Mouse (Mus musculus): ENCODE results near the gene Pde7b. TPM values are rescaled to one million over a fixed set of nuclear protein-coding genes. Genes with fewer than 3 reads are reported as not detected.

Pde7b gene
- polyA plus RNA-seq, 1 experiment: not detected

DNA sequence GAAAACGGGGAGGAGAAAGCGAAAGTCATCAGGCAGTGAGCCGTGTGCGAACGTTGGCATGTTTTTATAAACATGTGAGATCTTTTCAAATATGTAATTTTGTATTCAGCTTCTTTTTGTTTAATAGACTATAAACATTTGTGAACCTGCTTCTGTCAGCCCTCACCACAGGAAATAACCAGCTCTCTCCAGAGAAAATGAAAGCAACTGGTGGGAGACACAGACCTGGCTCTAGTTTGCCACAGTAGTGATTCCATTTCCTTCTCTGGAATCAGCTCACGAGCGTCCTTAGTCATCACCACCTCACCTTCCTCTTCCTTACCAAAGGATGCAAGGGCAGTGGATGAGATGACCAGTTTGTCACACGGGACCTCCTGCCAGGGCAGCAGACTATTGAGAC is 252.9 kb downstream of the Pde7b start:
- no peak for TF ChIP-seq GATA1 (IDR thresholded peaks at IDR 0.05; ENCODE audit: low read length)

DNA sequence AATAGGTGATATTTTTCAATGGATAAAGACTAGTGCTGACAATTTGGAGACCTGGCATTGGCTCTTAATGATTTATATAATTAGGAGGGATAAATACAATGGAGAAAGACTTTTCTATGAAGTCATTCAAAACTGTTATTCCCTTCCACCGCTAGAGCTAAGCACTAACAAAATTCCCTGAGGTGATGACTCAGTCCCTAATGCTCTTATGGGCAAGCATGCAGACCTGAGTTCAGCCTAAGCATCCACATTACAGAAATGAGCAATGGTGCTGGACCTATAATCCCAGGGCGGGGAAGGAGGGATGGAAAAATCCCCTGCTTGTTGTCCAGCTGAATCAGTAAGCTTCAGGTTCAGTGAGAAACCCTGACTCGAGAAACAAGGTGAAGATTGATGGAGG is 260.2 kb downstream of the Pde7b start:
- TF ChIP-seq GATA1 (IDR thresholded peaks at IDR 0.05; ENCODE audit: low read length): no peak

DNA sequence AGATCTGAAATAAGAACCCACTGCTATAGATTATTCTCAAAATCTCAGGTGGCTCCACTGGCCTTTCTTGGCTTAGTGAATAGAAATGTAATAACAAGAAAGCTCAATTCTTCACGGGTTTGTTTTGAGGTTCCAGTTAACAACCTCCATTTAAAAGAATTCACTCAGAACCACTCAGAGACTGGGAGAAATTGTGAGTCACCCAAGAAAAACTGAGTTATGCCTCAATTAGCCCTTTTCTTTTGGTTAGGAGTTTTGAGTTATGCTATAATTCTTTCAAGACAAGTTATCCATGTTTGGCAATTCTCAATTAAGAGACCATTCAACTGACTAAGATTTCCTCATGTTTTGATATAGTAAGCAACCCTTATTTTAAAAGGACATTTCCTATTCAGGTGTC is 260.9 kb downstream of the Pde7b start:
- TF ChIP-seq GATA1 (IDR thresholded peaks at IDR 0.05; ENCODE audit: low read length): no peak

DNA sequence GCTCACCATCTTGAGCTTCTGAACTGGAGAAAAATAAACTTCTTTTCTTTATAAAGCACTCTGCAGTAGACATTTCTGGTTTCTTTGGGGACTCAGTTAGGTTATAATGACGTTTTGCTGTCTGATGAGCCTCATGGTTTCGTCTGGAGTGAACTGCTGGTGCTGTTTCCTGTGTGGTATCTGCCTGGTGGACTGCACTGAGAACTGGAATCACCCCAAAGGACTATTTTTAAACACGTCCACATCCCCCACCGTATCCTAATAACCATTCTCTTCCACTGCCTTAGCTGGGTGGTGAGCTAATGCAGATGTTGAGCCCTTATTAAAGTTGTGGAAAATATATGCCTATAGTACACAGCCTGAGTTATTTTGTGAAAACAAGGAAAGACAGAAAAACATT is 262.3 kb downstream of the Pde7b start:
- TF ChIP-seq GATA1 (IDR thresholded peaks at IDR 0.05; ENCODE audit: low read length): no peak

DNA sequence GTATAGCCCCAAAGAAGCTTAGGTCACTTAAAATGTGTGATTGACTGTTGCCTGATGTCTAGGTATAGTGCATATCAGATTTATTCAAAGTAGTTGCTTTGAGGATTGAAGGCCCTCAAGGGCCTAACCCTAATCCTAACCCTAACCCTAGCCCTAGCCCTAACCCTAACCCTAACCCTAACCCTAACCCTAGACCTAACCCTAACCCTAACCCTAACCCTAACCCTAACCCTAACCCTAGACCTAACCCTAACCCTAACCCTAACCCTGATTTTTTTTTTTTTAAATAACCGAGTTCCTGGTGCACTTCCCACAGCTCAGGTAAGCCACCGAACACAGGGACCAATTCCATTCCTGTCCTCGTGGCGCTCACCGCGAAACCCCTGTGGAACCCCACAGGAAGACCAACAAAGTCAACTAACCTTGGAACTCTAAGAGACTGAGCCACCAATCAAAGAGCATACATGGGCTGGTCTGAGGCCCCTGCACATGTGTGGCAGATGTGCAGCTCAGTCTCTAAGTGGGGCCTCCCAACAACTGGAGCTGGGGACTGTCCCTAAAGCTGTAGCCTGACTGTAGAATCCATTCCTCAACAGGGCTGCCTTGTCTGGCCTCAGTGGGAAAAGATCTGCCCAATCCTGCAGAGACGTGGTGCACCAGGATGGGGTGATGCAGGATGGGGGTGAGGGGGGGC is 265.1 kb downstream of the Pde7b start:
- no peak for TF ChIP-seq GATA1 (IDR thresholded peaks at IDR 0.05; ENCODE audit: low read length)

DNA sequence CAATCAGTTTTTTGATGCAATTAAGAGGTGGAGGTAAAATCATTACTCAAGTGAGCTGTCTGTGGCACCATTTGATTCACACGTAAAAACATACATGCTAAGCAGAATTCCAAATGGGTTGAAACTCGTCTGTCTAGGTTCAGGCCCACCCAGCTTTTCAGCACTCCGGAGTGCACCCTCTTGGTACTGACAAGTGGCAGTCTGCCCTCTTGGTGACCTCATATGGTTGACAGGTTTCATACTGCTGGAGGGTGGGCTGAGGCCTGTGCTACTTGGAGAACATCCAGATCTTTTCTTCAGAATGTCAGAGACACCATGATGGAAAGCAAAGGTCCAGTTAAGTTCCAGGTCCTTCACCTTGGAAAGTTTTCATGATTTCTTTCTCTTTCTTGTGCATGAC is 265.7 kb downstream of the Pde7b start:
- no peak for TF ChIP-seq GATA1 (IDR thresholded peaks at IDR 0.05; ENCODE audit: low read length)

DNA sequence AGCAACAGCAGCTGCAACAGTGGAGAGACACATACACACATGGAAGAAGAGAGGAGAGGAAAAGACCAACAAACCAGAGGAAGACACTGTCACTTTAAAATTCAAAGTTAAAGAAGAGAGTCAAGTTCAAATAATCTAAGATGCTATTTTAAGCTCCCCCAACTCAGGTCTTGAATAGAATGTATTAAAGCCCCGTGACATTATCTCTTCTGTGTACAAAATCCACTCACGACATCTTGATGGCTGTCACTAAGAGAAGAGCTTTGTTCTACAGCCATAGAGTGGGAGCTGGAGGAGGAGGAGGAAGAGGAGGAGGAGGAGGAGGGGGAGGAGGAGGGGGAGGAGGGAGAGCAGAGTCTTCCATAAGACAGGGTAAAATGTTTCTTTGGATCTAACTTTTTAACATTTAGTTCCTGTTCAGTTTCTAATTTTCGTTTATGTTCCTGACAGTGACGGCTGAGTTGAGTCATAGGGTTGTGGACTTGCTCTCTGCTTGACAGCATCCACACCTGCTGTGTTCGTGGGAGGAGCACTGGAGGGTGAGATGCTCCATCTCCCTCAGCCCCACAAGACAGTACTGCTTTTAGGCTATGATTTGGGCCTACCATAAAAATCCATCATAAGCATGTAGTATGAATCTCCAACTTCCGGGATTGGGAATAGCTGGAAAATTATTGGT is 270.4 kb downstream of the Pde7b start:
- no peak for TF ChIP-seq GATA1 (IDR thresholded peaks at IDR 0.05; ENCODE audit: low read length)

DNA sequence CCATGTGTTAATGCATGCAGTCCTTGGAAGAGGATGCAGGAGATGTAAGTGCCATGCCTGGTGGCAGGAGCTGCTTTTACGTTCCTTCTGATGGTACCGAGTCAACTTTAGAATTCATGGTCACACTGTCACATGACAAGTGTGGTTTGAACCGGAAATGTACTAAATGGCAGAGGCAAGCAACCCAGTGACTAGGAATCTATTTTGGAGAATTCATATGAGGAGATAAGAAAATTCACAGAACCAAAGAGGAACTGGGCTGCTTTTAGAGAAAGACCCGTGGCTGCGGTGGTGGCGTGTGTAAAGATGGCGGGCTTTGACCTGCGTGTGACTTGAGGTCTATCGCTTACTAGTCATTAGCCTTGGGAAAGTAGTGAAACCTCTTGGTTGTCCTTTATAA is 287.4 kb downstream of the Pde7b start:
- no peak for TF ChIP-seq GATA1 (IDR thresholded peaks at IDR 0.05; ENCODE audit: low read length)

DNA sequence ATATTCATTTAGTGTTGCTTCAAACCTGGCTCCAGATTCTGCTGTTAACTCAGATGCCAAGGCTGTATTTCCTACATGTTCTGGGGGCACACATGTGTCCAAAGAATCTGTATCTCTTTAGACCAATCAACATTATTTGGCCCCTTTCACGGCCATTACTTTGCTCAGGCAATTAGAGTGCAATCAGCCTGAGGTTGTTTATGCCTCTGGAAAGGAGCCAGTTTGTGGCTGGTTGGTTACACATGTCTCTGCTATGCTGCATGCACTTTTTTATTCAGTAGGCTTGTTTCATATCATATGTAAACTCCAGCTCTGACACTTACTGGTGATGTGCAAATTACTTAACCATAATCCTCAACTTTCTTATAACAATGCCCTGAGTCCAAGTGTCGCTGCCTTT is 287.9 kb downstream of the Pde7b start:
- TF ChIP-seq GATA1 (IDR thresholded peaks at IDR 0.05; ENCODE audit: low read length): no peak

DNA sequence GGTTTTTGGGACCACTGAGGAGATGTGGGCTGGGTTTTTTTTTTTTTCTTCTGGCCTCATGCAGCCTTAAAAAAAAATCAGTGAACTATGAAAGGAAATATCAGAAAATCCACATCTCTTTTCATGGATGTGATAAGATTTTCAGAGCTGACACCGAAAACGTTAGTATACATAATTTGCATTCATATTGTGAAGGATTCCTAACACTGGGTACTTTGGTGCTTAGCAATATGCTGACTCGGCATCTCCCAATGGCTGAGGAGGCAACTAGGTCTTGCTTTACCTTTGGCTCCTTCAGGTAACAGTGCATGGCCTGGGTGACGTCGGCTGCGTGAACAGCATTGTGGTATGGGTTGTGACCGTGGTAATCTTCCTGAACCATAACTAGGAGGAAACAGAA is 289.0 kb downstream of the Pde7b start:
- no peak for TF ChIP-seq GATA1 (IDR thresholded peaks at IDR 0.05; ENCODE audit: low read length)

DNA sequence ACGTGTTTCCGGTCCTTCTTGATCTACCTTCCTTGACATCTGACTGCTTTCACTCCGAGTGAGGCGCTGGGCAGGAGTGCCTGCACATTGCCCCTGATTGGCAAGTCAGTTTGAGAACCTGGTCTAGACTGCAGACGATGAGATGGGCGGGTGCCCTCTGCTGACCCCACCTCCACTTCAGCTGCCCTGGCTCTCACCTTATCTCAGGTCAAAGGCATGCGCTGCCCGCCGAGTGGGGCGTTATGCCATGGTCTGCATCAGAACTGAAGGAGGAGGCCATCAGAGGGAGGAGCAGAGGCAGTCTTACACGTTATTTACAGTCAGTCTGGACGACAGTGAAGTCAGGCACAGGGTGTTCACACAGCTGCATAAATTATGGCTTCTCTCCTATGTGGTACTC is 293.5 kb downstream of the Pde7b start:
- TF ChIP-seq GATA1 (IDR thresholded peaks at IDR 0.05; ENCODE audit: low read length): no peak

DNA sequence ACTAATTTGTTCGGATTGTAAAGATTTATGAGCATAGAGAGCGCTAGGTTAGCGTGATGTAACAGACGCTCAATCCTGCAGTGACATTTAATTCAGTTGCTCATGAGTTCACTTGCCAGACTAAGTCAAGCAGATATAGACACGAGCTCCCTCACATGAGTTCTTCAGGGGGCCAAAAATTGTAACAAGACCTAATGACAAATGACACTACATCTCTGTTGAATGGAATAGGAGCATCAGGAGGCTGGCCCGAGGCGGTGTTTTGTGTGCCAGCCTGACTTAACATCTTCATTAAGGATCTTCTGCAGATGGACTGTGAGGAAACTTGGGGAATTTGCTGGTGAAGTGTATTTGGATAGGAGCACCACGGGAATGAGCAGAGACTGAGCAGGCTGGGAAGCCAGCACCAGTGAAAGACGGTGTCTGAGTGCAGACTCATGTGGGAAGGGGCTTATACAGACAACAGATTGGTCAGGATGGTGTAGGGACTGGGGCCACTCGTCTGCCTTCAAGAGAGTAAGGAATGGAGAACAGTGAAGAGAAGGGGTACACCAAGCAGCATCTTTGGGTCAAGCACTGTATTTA is 303.5 kb downstream of the Pde7b start:
- TF ChIP-seq GATA1 (IDR thresholded peaks at IDR 0.05; ENCODE audit: low read length): no peak

DNA sequence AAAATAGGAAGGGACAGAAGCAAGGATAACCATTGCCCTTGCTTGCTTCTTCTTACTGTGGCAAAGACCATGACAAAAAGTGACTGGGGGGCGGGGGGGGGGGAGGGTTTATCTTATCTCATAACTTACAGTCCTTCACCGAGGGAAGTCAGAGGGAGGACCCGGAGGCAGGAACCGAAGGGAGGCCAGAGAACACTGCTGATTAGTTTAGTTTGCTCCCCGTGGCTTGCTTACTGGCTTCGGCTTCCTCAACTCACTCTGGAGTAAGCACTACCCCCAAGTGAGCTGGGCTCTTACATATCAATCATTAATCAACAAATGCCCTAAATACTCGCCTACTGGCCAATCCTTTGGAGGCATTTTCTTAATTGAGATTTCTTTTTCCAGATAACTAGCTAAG is 304.6 kb downstream of the Pde7b start:
- TF ChIP-seq GATA1 (IDR thresholded peaks at IDR 0.05; ENCODE audit: low read length): no peak

DNA sequence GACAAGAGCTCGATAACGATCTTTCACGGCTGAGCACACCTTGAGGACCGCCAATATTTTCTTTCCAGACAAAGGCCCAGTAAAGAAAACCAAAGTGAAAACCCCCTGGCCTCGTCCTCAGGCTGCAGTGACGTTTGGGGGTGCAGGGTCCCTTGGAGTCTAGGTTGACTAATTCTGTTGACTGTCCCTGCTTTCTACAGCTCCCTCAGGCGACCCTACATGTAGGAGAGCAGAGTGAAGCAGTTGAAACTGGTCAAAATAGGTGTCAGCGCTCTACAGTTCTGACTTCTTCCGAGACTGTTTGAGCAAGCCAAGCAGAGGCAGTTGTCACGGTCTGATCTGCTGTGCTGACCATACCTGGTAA is 306.0 kb downstream of the Pde7b start:
- TF ChIP-seq GATA1 (IDR thresholded peaks at IDR 0.05; ENCODE audit: low read length): no peak

DNA sequence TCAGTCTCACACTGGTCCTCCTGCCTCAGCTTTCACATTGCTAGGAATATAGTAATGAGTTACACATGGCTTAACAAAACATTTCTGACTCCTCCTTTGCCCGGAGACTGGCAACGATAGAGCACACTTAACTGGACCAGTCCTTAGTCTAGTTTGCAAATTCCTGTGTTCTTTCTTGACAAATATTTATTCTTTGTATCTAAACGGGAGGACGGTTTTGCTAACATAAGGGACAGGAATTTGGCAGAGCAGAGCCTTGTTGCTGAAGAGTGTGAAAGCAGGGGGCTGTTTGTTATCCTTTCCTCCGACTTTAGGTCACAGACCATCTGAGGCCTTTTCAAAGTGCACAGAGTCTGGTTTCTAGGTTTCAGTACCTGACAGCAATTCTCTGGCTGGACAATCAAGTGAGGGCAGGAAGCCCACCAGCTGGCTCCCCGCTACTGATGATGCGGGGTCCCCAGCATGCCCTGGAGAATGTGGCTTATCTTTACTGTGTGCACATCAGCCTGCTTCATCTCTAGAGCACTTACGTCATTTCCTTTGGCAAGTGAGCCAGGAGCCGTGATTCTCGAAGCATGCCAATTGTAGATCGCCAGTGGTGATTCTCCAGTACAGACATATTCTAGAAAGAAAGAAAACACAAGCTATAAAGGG is 306.5 kb downstream of the Pde7b start:
- TF ChIP-seq GATA1 (IDR thresholded peaks at IDR 0.05; ENCODE audit: low read length): no peak

DNA sequence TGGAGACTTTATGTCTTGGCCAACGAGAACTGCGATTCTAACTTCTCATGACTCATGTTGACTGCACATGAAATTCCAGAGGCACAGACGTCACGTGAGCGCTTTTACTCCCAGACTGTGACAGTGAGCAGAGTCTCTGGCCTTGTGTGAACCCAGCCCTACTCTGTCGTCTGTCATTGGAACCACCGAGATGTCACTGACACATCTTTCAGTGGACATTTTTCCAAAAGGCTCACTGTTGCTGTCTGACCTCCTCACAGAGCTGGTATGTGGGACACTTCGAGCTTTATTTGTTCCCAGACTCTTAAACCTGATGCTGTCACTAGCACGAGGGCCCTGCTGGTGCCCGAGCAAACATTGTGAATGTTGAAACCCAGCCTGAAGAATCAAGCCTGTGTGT is 315.7 kb downstream of the Pde7b start:
- TF ChIP-seq GATA1 (IDR thresholded peaks at IDR 0.05; ENCODE audit: low read length): no peak

DNA sequence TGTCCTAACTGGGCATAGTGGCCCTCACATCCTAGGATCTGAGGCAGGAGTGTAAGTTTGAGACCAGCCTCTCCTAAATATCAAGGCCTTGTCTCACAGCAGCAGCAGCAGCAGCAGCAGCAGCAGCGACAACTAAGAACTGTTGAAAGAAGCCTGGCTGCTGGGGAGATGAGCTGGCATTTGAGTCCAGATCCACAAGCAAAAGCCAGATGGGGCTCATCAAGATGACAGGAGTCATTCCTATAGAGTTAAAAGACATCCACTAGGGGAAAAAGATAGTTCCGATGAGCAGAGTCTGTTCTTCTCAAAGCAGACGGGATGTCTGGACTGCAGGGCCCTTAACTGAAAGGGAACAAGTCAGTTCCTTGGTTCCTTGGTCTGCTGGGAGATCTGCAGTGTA is 316.5 kb downstream of the Pde7b start:
- TF ChIP-seq GATA1 (IDR thresholded peaks at IDR 0.05; ENCODE audit: low read length): no peak
